Mouse (Mus musculus) cortical plate, adult 2 months (tissue): ENCODE data around the gene Tns1. TPM values are rescaled to one million over a fixed set of nuclear protein-coding genes. Genes with fewer than 3 reads are reported as not detected.
A peak's percentile ranks its signal among the peaks of the same experiment; 100 is the strongest.

Experiments used
- H3K27ac ChIP-seq: fragments of 200-500 bp; 2 replicates; pipeline ENCODE4 v1.5.1; 2012; ENCODE audit warnings: low read length, control low read depth, inconsistent platforms; ENCODE audit not compliant: insufficient read depth
- H3K4me1 ChIP-seq: fragments of 200-500 bp; 2 replicates; pipeline ENCODE4 v1.6.1; 2011; ENCODE audit warnings: low read length; ENCODE audit not compliant: control insufficient read depth, insufficient read depth
- H3K4me3 ChIP-seq: fragments of 200-500 bp; 2 replicates; pipeline ENCODE4 v1.5.1; 2011; ENCODE audit warnings: mild to moderate bottlenecking, low read length, control low read depth; ENCODE audit not compliant: insufficient read depth
- CTCF ChIP-seq: fragments of 200-500 bp; IDR thresholded peaks from 2 replicates; pipeline ENCODE4 v1.5.1; 2011; ENCODE audit warnings: mild to moderate bottlenecking, control low read depth, low read length; ENCODE audit not compliant: insufficient read depth; ENCODE audit errors: extremely low read depth
- POLR2A ChIP-seq: fragments of 200-500 bp; IDR thresholded peaks from 2 replicates; pipeline ENCODE4 v1.6.1; 2011; ENCODE audit warnings: mild to moderate bottlenecking, low read length, control low read depth; ENCODE audit not compliant: insufficient read depth; ENCODE audit errors: extremely low read depth
- polyA plus RNA-seq: library from polyadenylated mRNA; depleted of rRNA; stranded (reverse); fragments of >200 nt; gene quantifications from 2 replicates; pipeline ENCODE4 v1.2.3, GENCODE M21; 2012; rRNA removed

Gene Tns1
- polyA plus RNA-seq, 1 experiment: 23.0 TPM

GRCm38 (mm10) chr1:73864314-73864713, 259.9 kb downstream of the Tns1 start:
- Histone ChIP-seq H3K4me1 (no peaks in the 10 kb centered on the region), H3K27ac (no peak overlapping the region; the same call in 1 of the 2 replicates), H3K4me3 (no peak overlapping the region)
- TF ChIP-seq POLR2A (no peak), CTCF (no peak)

DNA sequence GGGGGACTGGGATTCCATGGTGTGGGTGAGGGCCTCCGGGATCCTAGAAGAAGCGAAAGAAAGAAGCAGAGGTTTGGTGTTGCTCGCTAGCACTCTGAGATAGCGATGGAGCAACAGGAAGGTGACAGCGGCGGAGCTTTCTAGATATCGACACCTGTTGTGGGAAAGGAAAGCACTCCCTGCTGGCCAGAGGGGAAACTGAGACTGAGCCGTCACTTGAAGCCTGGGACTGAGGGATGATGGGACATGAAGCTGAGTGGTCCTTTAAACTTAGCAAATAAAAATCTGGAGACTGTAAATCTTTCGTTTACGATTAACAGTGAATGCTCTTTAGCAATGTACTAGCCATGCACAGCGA, 261.2 kb downstream of the Tns1 start:
- no peak for TF ChIP-seq CTCF
- no peak for TF ChIP-seq POLR2A
- H3K27ac ChIP-seq: no peak overlapping the region
- H3K4me1 ChIP-seq: no peaks in the 10 kb centered on the region
- H3K4me3 ChIP-seq: no peak overlapping the region

DNA sequence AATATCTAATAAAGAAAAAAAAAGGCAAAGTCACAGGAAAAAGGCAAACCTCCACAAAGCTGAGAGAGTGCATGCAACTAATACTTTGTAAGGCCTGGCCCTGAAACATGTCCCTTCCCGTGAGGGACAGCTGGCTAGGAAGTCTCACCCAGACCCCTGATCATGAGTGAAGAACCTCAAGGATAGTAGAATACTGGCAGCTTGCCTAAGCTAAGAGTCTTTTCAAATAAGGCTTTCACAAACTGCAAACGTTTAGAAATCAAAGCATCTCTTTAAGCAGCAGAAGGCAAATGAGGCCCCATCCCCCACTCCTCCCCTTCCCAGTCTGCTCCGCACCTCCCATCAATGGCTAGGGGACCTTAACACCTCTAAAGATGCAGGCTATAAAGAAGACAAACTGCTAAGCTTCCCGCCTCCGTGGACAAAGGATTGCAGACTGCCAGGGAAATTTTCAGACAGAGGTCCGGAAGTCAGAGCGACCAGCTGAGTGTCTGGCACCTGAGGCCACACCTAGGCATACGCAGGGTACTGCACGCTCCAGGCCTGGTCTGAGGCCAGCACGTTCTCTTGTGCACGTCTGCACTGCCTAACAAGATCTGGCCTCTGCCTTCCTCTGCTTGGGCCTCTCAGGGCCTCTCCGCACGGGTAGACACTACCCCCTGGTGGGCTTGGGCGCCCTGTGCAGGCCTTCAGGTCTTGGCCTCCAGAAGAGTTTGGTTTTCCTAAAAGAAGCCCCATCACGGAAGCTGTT, 261.8 kb downstream of the Tns1 start:
- H3K4me3 ChIP-seq: no peak overlapping the region
- no peak overlapping the region for H3K27ac ChIP-seq
- H3K4me1 ChIP-seq: no peaks in the 10 kb centered on the region
- TF ChIP-seq POLR2A (no peak), CTCF (peak; percentile 32)

DNA sequence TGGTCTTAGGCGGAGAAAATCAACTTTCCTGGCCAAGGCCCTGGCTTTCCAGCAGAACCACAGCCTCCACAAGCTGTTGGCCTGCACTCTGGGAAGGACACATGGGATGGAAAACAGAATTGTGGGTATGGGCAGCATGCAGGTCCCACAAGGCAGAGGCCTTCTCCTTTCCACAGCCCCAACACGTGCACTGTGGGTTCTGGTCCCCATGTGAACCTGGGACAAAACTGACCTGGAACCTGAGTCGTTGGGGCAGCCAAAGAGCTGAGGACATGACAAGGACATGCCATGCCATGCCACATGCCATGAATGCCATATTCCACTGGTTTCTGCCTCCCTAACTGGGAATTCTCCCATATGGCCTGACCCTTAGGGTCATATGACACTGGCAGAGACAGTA, 263.8 kb downstream of the Tns1 start:
- Histone ChIP-seq H3K4me1 (no peaks in the 10 kb centered on the region), H3K27ac (no peak overlapping the region), H3K4me3 (no peak overlapping the region)
- TF ChIP-seq POLR2A (no peak), CTCF (no peak)

Other genes with a start within 250 kb of the Tns1 start
- gene Rufy4, start 1.1 kb upstream of the Tns1 start, polyA plus RNA-seq: not detected in 2 replicates
- not detected in 2 replicates for gene Cxcr2, start 29.5 kb upstream of the Tns1 start, polyA plus RNA-seq
- not detected in 2 replicates for gene Cxcr1, start 70.2 kb upstream of the Tns1 start, polyA plus RNA-seq
- gene Arpc2, start 111.6 kb upstream of the Tns1 start, polyA plus RNA-seq: 232 and 248 TPM in 2 replicates
- gene Gpbar1, start 154.1 kb upstream of the Tns1 start, polyA plus RNA-seq: not detected in 2 replicates
- 172 and 173 TPM in 2 replicates for gene Aamp, start 160.3 kb upstream of the Tns1 start, polyA plus RNA-seq
- 127 and 138 TPM in 2 replicates for gene Pnkd, start 160.5 kb upstream of the Tns1 start, polyA plus RNA-seq
- 35.5 and 46.0 TPM in 2 replicates for gene Tmbim1, start 181.2 kb upstream of the Tns1 start, polyA plus RNA-seq
- 4.6 and 5.1 TPM in 2 replicates for gene Catip, start 237.7 kb upstream of the Tns1 start, polyA plus RNA-seq